Mouse (Mus musculus) kidney, adult 2 months (tissue): ENCODE measurements around the gene 1700088E04Rik.

Experiments used
- CTCF ChIP-seq: fragments of 200-500 bp; conservative IDR thresholded peaks from 2 replicates; pipeline ENCODE4 v1.5.1; 2011; ENCODE audit warnings: low read depth, mild to moderate bottlenecking, control low read depth, low read length, moderate library complexity, mixed read lengths; ENCODE audit not compliant: insufficient read depth, insufficient read length
- POLR2A ChIP-seq: fragments of 200-500 bp; IDR thresholded peaks from one replicate; pipeline ENCODE4 v1.6.1; 2011; ENCODE audit warnings: low read depth, low read length, control low read depth

- no peak for TF ChIP-seq CTCF
- TF ChIP-seq POLR2A, result no peak
These were observed 10.3 kb downstream of the 1700088E04Rik start for GRCm38 (mm10) chr15:79130782-79131181.
